19 mouse cellular contexts compared by ENCODE assay signal in genomic region chr1:72420220-72420619, GRCm38 (mm10).
DNase-seq lines count a peak whose midpoint lies in the region; ATAC-seq and TF ChIP-seq lines count a peak whose summit lies in the region.
"Had no signal": no experiment of that assay in that cellular context is flagged by ENCODE, and none has a peak within 500 bp of the region (broad histone marks: within the 10 kb centered on the region; RNA-seq: fewer than 3 reads in every experiment).

No protein-coding gene starts in this region.

- no peaks in the 10 kb centered on the region for H3K36me3 ChIP-seq in lung, postnatal 0 days (ENCODE audit: insufficient read depth, low read length)
- H3K36me3 ChIP-seq in myocyte (ENCODE audit: control insufficient read depth, insufficient read depth) = no peaks in the 10 kb centered on the region
- H3K36me3 ChIP-seq: embryonic facial prominence, embryonic 12.5 days; forebrain, embryonic 15.5 days; heart, embryonic 12.5 days; hindbrain, embryonic 10.5 days had no signal

- WGBS in lung, postnatal 0 days = 48% methylated on average over 2 of the region's 2 CpGs

- TF ChIP-seq EP300 in lung, postnatal 0 days (IDR thresholded peaks at IDR 0.05) = no peak

- no peaks in the 10 kb centered on the region for H3K9me3 ChIP-seq in lung, postnatal 0 days (ENCODE audit: low read length)
- H3K9me3 ChIP-seq: embryonic facial prominence, embryonic 12.5 days; forebrain, embryonic 15.5 days; heart, embryonic 12.5 days; hindbrain, embryonic 10.5 days had no signal

- H3K4me3 ChIP-seq in lung, postnatal 0 days (ENCODE audit: low read depth, low read length) = no peak overlapping the region
- H3K4me3 ChIP-seq in myocyte = no peak overlapping the region
- H3K4me3 ChIP-seq: embryonic facial prominence, embryonic 12.5 days; forebrain, embryonic 15.5 days; heart, embryonic 12.5 days; hindbrain, embryonic 10.5 days had no signal

- no peaks in the 10 kb centered on the region for H3K79me2 ChIP-seq in myocyte (ENCODE audit: control insufficient read depth, insufficient read depth)

- no peak for TF ChIP-seq POLR2A in myocyte (IDR thresholded peaks at IDR 0.05; ENCODE audit: insufficient read length, low read depth)

- H3K9ac ChIP-seq in lung, postnatal 0 days (replicated peaks; ENCODE audit: low read depth) = no peak overlapping the region
- H3K9ac ChIP-seq: embryonic facial prominence, embryonic 12.5 days; forebrain, embryonic 15.5 days; heart, embryonic 12.5 days; hindbrain, embryonic 14.5 days had no signal

- no peak for TF ChIP-seq CTCF in lung, postnatal 0 days (IDR thresholded peaks at IDR 0.05)

- peak; percentile 14 for DNase-seq in lung, postnatal 0 days (ENCODE audit: low spot score)
- no peak for DNase-seq in lung, postnatal 4 days
- DNase-seq in 416B (ENCODE audit: low read depth) (peak; percentile 55), NIH3T3 (ENCODE audit: low read depth) (peak; percentile 38)
- DNase-seq in embryo, embryonic 9.5 days (ENCODE audit: extremely low spot score) = no peak
- DNase-seq in adrenal gland, adult 8-10 months = no peak
- DNase-seq: adrenal gland, adult 2 months; cerebellum, adult 11 months; cerebellum, adult 8-10 months; cerebellum, postnatal 14 days; embryo, embryonic 11 days; gastrocnemius, postnatal 14 days had no signal

- no peak overlapping the region for H3K4me2 ChIP-seq in lung, postnatal 0 days (replicated peaks; ENCODE audit: low read depth, low read length)
- H3K4me2 ChIP-seq in myocyte (ENCODE audit: low read depth) = no peak overlapping the region
- H3K4me2 ChIP-seq: embryonic facial prominence, embryonic 12.5 days; forebrain, embryonic 15.5 days; heart, embryonic 12.5 days; hindbrain, embryonic 14.5 days had no signal

- H3ac ChIP-seq in myocyte (ENCODE audit: control insufficient read depth, insufficient read length) = no peak overlapping the region

- H3K27ac ChIP-seq in lung, postnatal 0 days (ENCODE audit: low read length) = no peak overlapping the region
- H3K27ac ChIP-seq: embryonic facial prominence, embryonic 12.5 days; forebrain, embryonic 15.5 days; hindbrain, embryonic 10.5 days; hindbrain, embryonic 14.5 days had no signal

- H3K4me1 ChIP-seq in lung, postnatal 0 days (ENCODE audit: insufficient read depth, low read depth, low read length) = no peaks in the 10 kb centered on the region
- H3K4me1 ChIP-seq: embryonic facial prominence, embryonic 12.5 days; heart, embryonic 12.5 days had no signal

- H3K27me3 ChIP-seq in lung, postnatal 0 days (replicated peaks; ENCODE audit: insufficient read depth, low read length) = no peaks in the 10 kb centered on the region
- H3K27me3 ChIP-seq in myocyte (ENCODE audit: control insufficient read depth, insufficient read depth, insufficient read length) = no peaks in the 10 kb centered on the region
- H3K27me3 ChIP-seq: CH12.LX; embryonic facial prominence, embryonic 12.5 days; forebrain, embryonic 15.5 days; heart, embryonic 12.5 days had no signal

- peak; percentile 21; the same call in 1 of the 2 replicates for ATAC-seq in lung, postnatal 0 days
- ATAC-seq: forebrain, embryonic 15.5 days had no signal

TF ChIP-seq in myocyte, 11 proteins besides CTCF, POLR2A, EP300 and RAD21:
- TF ChIP-seq CEBPB (IDR thresholded peaks at IDR 0.05; ENCODE audit: insufficient read depth, poor library complexity, severe bottlenecking) (0 out of 2 replicates have a peak, but pooled peaks have one; percentile 39), REST (IDR thresholded peaks at IDR 0.05; ENCODE audit: insufficient read depth, insufficient read length) (no peak)

Comparison
In these comparisons a context has a peak if more than half of its experiments do, and no peak if none do; other contexts are left out.
1. DNase-seq: peak in lung, postnatal 0 days (single experiment), 416B (single experiment) and NIH3T3 (single experiment); none in lung, postnatal 4 days (0 of 2), embryo, embryonic 9.5 days (single experiment) and adrenal gland, adult 8-10 months (single experiment).